Mouse (Mus musculus) urinary bladder, postnatal 4 days (tissue): Measurements from ENCODE around the gene Chrna9.

Source experiments
- DNase-seq, 2 experiments: peaks; one replicate each; pipeline ENCODE4 v3.0.0; 2021 to 2022; ENCODE audit warnings: low spot score in 2 of 2

Chrna9 gene

DNA sequence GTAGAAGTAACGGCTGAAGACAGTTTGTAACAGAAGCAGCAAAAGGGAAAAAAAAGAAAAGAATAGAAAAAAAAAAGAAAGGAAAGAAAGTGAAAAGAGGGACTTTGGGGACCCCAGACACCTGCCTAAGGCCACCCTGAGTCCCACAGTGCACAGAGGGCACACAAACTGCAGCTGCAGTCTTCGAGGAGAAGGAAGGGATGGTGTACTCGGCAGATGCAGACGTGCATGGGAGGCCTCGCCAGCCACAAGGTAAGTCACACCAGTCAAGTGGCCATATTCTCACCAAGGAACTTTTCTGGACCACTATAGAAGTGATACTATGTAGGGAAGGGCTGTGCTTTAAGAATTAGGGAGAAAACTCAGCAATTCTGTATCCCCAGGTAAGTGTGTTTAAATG, at the start of gene Chrna9:
Gene Chrna9, plus strand, starts transcription at position 139 of the 400 bp plus-strand sequence.
- no peak for DNase-seq

DNA sequence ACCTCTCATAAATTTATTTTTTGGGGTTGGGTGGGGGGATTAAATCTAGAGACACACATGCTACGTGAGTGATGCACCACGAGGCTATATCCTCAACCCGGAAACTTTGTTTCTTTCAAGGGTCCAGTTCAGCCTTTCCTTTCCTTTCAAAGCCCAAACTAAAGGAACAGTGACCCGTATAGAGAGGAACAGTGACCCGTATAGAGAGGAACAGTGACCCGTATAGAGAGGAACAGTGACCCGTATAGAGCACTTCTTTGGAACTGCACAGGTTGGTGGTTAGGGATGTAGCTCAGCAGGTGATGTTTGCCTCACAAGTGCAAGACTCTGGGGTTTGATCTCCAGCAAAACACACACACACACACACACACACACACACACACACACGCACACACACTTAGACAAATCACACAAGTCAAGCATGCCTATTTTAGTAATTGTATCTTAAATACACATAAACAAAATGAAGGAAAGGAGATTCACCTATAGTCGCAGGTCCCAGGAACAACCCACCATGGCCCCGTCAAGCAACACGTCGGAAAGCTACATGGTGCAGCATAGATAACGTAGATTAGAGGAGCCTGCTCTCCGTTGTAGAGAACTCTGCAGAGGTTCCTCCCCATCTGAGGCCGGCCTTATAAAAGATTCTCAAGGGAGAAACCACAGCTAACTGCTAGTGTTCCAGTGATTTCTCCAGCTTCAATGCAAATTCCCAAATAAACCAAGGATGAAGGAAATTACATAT, 48.9 kb upstream of the Chrna9 start:
- no peak for DNase-seq

DNA sequence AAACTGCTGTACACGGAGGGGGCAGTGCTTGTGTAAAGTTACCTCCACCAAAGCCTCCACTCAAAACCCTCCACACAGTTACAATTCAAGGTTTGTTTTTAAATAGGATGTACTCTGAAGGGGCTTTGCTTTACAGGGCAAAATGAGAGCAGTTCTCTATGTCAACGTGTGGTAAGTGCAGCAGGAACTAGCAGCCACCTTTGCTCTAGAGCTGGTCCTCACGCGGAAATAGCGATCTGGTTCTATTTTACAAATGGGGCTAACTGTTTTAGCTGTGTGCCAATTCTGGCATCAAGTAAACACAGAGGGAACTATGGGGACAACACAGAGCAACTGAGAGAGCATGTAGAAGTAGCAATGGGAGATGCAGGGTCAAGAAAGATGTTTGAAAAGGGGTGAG, 46.6 kb upstream of the Chrna9 start:
- no peak for DNase-seq

DNA sequence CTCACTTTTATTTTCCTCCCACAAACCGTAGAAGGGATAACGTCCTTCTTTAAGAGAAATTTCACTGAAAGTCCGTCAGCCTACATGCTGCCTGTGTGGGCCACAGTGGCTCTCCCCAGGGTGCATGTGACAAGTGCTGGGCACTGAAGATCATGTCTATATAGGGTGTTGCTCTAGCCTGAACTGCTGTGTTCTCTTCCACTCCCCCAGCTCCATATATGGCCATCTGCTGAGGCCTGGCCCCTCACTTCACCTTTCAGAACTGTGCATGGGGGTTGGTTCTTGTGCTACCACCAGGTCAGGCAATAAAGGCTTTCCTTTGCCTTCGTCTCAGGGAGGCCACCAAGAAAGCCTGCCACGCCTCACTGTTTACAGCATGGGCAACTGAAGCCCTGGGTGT, 45.7 kb upstream of the Chrna9 start:
- DNase-seq, result no peak

- no peak for DNase-seq
Measured at GRCm38 (mm10) chr5:65891251-65891826, 43.4 kb upstream of the Chrna9 start.

DNA sequence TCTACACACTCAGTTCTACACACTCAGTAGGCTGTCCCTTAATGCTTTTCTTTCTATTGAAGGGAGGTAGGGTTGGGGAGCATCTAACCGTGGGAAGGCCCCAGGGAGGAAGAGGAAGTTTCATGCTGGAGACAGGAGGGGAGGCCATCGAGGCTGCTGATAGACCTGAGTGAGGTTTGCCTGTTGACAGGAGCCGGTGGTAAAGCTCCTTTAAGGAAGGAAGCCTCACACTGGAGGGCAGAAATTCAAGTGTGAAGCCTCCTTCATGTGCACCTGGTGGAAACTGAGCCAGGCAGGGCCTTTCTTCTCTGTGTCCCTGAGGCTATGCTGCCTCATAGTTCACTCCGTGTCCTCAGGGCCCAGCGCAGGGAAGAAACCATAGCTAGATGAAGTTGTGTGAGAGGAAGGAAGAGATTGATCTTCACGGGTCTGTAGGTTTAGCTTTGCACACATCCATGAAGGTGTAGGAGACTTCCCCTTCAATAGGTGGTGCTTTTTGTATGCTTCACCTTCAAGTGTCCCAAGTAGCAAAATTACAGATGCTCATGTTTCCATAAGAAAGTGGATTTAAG, 39.5 kb upstream of the Chrna9 start:
- no peak for DNase-seq

GRCm38 (mm10) chr5:65895764-65896163, 39.0 kb upstream of the Chrna9 start:
- DNase-seq, result no peak

DNA sequence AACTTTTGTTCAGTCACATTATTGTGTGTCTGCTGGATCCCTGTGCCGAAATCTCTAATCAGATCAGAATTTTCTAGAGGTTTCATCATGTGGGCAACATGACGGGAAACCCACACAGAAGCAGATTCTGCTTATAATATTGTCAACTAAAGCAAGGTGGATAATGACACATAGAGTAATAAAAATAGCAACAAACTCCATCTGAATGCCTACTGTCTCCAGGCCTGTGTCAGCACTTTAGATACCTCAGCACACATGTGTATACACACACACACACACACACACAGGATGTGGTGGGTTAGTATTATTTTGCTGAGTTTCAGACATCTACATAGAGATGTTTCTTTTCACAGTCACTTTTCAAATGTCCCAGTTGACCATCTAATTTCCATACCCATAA, 37.0 kb upstream of the Chrna9 start:
- DNase-seq, result no peak

DNA sequence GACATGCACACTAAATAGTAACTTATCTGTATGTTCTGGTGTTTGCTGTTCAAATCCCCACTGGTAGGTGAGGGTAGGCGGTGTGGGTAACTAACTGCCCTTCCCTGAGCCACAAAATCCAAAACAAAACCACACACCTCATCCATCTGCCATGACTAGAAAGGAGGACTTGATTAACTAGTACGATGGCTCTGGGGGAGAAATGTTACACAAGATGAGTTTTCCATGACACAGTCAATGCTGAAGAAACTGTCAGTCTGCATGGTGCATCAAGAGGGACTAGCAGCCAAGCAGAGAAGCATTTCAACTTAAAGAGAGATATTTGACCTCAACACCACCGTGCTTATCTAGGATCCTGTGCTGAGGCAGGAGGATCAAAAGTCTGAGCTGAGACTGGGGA, 36.0 kb upstream of the Chrna9 start:
- no peak for DNase-seq

- no peak for DNase-seq
Measured at GRCm38 (mm10) chr5:65900113-65900512, 34.6 kb upstream of the Chrna9 start.

GRCm38 (mm10) chr5:65900862-65901265, 33.9 kb upstream of the Chrna9 start:
- DNase-seq, result no peak

DNA sequence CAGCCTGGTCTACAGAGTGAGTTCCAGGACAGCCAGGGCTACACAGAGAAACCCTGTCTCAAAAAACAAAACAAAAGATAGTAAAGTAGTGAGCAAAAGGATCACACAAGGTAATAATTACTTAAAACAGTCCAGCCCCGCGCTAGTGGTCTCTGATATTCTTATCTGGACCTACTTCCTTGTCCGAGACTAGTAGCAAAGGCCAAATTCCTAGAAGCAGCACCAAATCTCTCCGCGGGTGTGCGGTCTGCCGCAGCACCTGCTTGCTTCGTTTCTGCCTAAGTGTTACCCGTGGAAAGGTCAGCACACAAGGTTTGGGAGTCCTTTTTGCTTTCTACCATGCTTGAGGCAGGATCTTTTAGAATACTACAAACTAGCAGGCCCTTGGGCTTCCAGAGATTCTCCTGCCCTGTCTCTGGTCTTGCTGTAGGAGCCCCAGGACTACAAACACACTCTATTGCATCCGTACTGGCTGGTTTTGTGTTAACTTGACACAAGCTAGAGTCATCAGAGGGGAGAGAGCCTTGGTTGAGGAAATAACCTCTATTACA, 32.8 kb upstream of the Chrna9 start:
- no peak for DNase-seq

DNA sequence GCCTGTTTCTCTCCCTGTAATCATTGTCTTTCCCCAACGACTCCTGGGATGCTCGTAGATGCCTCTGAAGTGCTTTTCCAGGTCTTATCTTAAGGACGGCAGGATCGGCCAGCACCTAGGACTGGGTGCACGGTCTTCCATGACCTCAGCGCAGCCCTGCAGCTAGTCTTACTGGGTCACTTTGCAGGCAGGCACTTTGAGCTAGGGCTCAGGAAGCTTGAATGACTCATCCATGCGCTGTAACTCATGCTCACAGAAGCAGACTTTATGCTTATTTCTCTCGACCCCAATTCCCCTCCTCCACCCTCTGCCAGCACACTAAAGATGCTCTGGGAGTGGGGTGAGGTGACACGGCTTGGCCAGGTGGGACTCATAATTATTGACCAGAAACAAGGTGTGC, 31.9 kb upstream of the Chrna9 start:
- DNase-seq, result no peak

- DNase-seq, result no peak
Measured at GRCm38 (mm10) chr5:65904476-65904875, 30.2 kb upstream of the Chrna9 start.

DNA sequence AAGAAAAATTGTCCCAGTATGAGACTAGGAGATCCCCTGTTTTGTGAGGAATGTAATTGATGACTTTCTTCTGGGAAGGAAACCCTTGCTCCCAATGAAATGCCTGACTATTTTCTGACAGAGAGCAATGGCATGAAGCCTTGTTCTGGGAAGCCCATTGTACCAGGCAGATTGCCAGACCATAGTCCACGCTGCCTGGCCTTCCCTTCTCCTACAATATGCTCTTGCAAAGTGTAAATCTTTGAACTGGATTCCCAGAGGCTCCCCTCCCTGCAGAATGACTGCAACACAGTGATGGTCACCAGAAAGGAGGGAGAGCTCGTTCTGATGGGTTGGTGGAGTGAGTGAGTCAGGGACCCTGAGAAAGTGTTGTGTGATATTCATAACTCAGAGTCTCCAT, 26.0 kb upstream of the Chrna9 start:
- DNase-seq, result no peak

GRCm38 (mm10) chr5:65909321-65909720, 25.4 kb upstream of the Chrna9 start:
- DNase-seq, result no peak

GRCm38 (mm10) chr5:65910398-65910797, 24.3 kb upstream of the Chrna9 start:
- DNase-seq, result no peak

DNA sequence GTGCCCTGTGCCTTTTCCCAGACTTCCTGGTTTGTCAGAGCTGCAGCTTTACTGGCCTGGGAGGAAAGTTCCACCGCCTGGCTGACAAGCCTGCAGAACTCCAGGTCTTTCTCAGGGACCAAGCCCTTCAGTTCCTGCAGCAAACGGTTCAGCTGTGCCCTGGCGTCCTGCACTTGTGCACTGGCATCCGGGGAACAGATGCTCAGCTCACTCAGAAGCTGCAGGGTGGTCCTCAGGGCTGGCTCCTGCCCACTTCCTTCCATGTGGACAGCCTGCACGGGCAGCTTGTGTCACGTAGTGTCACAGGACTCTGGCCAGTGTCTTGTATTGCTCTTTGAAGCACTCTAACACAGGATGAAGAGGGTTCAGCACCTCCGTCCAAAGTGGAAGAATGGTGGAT, 23.0 kb upstream of the Chrna9 start:
- no peak for DNase-seq

DNA sequence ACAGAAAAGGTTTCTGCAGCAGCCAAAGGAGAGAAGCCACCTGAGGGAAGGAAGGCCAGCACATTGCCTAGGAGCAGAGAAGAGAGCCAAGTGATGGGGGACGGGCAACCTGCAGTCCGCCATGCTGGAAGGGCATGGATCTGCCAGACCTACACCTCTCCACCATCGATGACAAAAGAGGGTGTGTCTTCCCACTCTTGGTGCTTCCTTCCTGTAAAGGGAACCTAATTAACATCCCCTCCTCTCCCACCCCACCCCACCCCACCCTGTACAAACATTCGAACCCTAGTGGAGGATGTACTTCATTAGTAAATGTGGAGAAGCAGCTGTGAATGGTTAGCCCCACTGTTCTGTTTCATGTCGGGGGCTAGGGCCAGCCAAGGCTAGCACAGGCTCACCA, 22.5 kb upstream of the Chrna9 start:
- DNase-seq, result no peak

DNA sequence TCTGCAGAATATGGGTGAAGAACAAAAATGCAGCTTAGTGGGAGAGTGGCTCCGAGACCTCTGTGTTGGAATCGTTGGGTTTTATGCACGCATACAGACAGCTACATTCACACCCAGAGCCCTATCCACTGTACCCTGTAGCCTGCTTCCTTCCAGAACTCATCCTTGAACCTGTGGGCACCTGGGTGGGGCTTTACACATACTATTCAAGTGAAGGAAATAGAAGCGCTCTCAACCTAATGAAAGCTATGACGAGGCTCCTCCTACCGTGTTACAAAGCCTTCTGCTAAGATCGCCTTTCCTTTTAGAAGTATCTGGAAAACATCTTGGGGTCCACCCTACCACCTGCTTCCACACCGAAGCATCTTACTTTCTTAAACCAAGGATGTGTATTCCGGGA, 21.6 kb upstream of the Chrna9 start:
- DNase-seq, result no peak

DNA sequence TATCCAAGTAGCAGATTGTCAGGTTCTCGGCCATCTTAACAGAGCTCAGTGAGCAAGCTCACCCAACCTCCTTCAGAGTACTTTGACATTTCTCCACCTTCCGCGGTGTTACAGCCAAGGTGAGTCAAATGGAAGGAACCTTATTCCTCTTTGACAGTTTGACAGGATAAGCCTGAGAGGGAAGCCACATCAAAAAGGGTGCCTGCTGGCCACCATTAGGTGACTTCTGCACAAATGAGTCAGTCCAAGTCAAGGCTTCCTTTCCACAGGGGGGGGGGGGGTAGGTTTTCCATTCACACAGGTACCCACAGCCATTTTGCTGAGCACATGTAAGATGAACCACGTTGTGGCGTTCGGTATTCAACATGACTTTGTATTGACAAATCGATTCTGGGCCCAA, 20.4 kb upstream of the Chrna9 start:
- no peak for DNase-seq

DNA sequence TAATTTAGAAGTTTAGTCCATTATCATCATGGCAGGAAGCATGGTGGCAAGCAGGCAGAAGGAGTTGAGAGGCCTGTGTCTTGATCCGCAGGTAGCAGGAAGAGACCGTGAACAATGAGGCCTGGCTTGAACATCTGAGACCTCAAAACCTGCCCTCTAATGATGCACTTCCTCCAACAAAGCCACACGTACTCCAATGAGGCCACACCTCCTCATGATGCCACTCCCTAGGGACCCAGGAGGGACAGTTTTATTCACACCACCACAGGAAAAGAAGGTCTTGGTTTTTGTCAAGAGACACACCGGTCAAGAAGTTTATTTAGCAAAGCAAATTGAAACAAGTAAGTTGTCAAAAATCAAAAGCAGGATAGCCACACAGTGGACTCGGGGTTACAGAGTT, 17.8 kb upstream of the Chrna9 start:
- DNase-seq, result no peak

DNA sequence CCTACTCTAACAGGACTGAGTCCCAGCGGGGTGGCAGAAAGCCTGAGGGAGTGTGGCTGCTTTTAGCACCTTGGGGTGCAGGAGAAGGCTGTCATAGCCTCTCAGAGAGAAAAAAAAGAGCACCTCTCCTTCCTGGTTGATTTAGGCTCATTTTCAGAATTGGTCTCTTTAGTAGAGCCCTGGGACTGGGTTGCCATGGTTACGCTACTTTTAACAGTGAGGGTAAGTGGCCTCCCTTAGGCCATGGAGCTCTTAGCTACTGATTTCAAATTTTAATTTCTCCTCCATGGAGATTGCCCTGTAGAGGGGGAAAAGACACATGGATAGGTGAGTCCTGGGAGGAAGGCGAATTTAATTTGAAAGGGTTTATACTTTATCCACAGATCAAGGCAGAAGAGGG, 16.1 kb upstream of the Chrna9 start:
- DNase-seq, result no peak
